Mouse (Mus musculus) embryonic facial prominence, embryonic 10.5 days (tissue): ENCODE measurements around the gene Ankrd11. TPM values are rescaled to one million over a fixed set of nuclear protein-coding genes. Genes with fewer than 3 reads are reported as not detected.

Source experiments
- DNase-seq: peaks from one replicate; pipeline ENCODE4 v3.0.0-alpha.2; 2017; ENCODE audit warnings: low spot score
- H3K27ac ChIP-seq: fragments of 300-500 bp; sonication (generic); replicated peaks from 2 replicates; pipeline ENCODE4 v1.5.1; 2016; ENCODE audit warnings: mild to moderate bottlenecking
- H3K27me3 ChIP-seq: fragments of 300-500 bp; sonication (generic); replicated peaks from 2 replicates; pipeline ENCODE4 v1.6.1; 2016; ENCODE audit warnings: low read depth, mild to moderate bottlenecking; ENCODE audit not compliant: poor library complexity, severe bottlenecking
- H3K36me3 ChIP-seq: fragments of 300-500 bp; sonication (generic); replicated peaks from 2 replicates; pipeline ENCODE4 v1.6.1; 2016; ENCODE audit warnings: mild to moderate bottlenecking, moderate library complexity
- H3K4me1 ChIP-seq: fragments of 300-500 bp; sonication (generic); 2 replicates; pipeline ENCODE4 v1.6.1; 2016
- H3K4me3 ChIP-seq: fragments of 300-500 bp; sonication (generic); 2 replicates; pipeline ENCODE4 v1.5.1; 2016; ENCODE audit warnings: mild to moderate bottlenecking, moderate library complexity
- H3K9me3 ChIP-seq: fragments of 300-500 bp; sonication (generic); 2 replicates; pipeline ENCODE4 v1.6.1; 2016; ENCODE audit warnings: mild to moderate bottlenecking
- WGBS: fragments of 180-500 bp; shearing (Covaris S2); methylation state at CpG from one replicate; pipeline ENCODE4 v1.1.7; 2016; 5-methylcytosine and 5-hydroxymethylcytosine counted together
- polyA plus RNA-seq: library from polyadenylated mRNA; unstranded; fragments of >200 nt; fragmentation: Nextera tagmentation; extraction: Ambion mirVana; gene quantifications from 2 replicates; pipeline ENCODE4 v1.2.1, GENCODE M21; 2016

Ankrd11 gene
- 41.2 and 49.2 TPM in 2 replicates for polyA plus RNA-seq

DNA sequence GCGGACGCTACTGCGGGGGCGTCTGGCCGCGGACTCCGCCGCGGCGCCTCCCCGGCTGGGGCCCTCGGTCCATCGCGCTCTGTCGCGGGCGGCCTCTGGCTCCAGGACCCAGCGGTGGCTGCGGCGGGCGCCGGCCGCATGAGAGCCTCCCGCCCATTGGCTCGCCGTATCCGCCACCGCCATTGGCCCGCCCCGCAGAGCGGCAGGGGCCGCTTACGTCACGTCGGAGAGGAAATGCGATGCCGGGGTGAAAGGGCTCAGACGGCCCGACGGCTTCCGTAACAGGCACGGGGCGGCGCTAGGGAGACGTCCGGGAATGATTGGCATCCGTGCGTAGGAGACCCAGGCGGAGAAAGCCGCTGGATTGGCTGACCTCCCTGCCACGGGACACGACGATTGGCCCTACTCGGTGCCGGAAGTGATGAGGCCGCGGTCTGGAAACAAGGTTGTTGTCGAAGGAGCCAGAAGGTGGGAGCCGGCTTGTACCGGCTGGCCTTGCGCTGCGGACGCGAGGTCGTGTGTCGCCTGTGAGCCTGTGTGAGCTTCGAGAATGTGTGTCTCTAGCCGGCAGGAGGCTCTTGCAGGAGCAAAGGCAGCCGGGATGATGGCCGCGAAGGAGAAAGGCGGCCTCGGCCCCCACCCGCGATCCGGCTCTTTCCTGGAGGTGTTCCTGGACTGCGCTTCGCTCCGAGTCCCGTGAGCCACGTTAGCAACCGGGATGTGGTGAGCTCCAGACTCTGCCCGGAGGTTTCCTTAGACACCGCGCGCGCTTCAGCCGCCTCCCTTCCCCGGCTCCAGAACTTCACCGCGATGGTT lies at the start of gene Ankrd11:
TSS of gene Ankrd11 (minus strand) at position 120 of the 816 bp plus-strand sequence.
- H3K27me3 ChIP-seq: no peaks in the 10 kb centered on the region

DNA sequence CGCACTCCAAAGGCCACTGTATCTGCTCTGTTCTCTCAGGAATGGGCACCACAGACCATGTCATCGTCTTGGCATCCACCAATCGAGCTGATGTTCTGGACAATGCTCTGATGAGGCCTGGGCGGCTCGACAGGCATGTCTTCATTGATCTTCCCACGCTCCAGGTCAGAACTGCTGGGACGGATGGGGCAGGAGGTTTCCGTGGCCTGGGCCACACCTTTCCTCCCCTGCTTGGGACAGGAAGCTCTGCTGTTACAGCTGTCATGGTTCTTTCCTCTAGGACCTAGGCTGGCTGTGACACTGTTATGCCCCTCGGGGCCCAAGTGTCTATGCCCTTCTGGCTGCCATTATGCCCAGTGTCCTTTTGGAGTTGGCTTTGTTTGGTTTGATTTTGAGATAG lies 45.2 kb upstream of the Ankrd11 start:
- no peak overlapping the region for H3K27ac ChIP-seq
- WGBS: 89% methylated on average over 9 of the region's 9 CpGs
- no peaks in the 10 kb centered on the region for H3K9me3 ChIP-seq
- H3K36me3 ChIP-seq: peaks cover 100% of the 10 kb centered on the region
- DNase-seq: no peak
- no peaks in the 10 kb centered on the region for H3K4me1 ChIP-seq
- no peaks in the 10 kb centered on the region for H3K27me3 ChIP-seq
- H3K4me3 ChIP-seq: no peak overlapping the region

More for the DNA sequence above, at the start of gene Ankrd11:
- Histone ChIP-seq H3K36me3 (peaks cover 10% of the 10 kb centered on the region), H3K4me1 (peaks cover 38% of the 10 kb centered on the region), H3K4me3 (peak within 1 kb of the TSS; percentile 86), H3K27ac (peak within 1 kb of the TSS; percentile 99), H3K9me3 (no peaks in the 10 kb centered on the region)
- WGBS: under 1% methylated on average over 91 of the region's 91 CpGs
- DNase-seq: peak; percentile 100

DNA sequence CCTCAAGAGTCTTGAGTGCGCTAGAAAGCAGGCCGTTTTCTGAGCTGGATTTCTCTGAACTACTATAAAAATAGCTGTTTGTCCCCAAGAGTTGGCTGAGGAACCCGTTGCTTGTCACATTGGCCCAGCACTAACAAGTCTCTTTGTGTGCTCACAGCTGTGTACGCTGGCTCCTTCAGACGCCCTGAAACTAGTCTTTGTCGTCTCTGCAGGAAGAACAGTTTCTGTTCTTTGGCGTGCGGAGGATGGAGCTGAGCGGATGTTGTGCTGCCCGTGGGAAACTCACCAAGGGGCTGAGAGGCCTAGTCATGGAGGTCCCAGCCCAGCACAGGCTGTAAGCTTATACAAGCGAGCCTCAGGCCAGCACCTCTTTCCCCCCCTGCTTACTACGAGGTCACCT lies 41.5 kb upstream of the Ankrd11 start:
- Histone ChIP-seq H3K4me3 (no peak overlapping the region), H3K4me1 (no peaks in the 10 kb centered on the region), H3K27me3 (no peaks in the 10 kb centered on the region), H3K27ac (no peak overlapping the region), H3K9me3 (no peaks in the 10 kb centered on the region), H3K36me3 (peaks cover 100% of the 10 kb centered on the region)
- 91% methylated on average over 12 of the region's 12 CpGs for WGBS
- DNase-seq: no peak

DNA sequence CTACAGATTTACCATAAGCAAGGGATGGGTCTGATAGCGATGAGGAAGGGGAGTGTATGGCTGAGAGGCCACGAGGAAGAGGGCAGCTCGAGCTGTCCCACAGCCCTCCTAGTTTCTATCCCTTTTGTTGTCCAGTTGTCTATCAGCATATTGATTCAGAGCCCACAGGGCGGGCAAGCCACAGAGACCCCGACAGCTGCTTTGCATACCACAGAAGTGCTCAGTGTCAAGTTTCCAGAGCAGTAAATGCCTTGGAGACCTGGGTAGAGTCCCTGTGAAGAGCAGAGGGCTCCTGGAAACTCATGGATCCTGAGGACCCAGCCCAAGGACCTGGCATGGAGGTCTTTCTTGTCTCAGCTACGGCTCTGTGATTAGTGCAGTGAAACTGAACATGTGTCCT lies 40.9 kb upstream of the Ankrd11 start:
- H3K27ac ChIP-seq: no peak overlapping the region
- no peak overlapping the region for H3K4me3 ChIP-seq
- H3K27me3 ChIP-seq: no peaks in the 10 kb centered on the region
- no peak for DNase-seq
- H3K4me1 ChIP-seq: no peaks in the 10 kb centered on the region
- H3K36me3 ChIP-seq: peaks cover 100% of the 10 kb centered on the region
- H3K9me3 ChIP-seq: no peaks in the 10 kb centered on the region
- WGBS: 82% methylated on average over 6 of the region's 6 CpGs

DNA sequence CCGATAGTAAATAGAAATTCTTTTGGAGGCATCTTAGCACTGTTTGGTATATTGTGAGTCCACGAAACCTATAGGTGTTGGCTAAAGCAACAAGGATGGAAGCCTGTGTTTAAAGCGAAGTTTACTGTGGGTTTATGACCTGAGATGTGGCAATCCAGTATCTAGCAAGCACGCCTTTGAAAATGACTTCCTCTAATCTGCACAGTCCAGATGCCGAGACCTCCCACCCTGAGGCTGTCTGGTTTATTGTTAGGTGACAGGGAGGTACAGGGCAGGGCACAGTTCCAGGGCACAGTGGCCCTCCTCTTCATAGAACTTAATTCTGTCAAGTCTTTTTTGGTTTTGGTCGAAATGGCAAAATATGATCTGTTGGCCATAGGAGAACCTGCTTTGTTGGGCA lies 35.1 kb upstream of the Ankrd11 start:
- H3K36me3 ChIP-seq: peaks cover 100% of the 10 kb centered on the region
- no peak overlapping the region for H3K4me3 ChIP-seq
- H3K27me3 ChIP-seq: no peaks in the 10 kb centered on the region
- H3K4me1 ChIP-seq: no peaks in the 10 kb centered on the region
- no peak overlapping the region for H3K27ac ChIP-seq
- 91% methylated on average over 6 of the region's 6 CpGs for WGBS
- DNase-seq: no peak
- H3K9me3 ChIP-seq: no peaks in the 10 kb centered on the region

DNA sequence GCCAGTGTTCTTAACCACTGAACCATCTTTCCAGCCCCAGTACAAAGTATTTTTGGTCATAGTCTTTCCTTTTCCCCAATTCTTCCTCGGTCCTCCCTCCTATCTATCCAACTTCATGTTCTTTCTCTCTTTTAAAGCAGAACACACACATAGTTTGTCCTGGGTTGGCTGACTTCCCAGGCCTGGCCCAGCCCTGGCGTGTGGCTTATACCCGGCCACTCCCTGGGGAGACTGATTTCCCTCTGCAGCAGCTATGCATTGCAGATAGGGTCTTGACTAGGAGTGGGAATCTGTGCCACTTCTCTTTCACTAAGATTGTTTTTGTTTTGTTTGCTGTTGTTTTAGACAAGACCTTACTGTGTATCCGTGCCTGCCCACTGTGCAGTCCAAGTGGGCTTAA lies 29.1 kb upstream of the Ankrd11 start:
- 92% methylated on average over 4 of the region's 4 CpGs for WGBS
- Histone ChIP-seq H3K4me3 (no peak overlapping the region), H3K36me3 (peaks cover 87% of the 10 kb centered on the region), H3K27me3 (no peaks in the 10 kb centered on the region), H3K27ac (no peak overlapping the region), H3K9me3 (no peaks in the 10 kb centered on the region), H3K4me1 (peaks cover 13% of the 10 kb centered on the region)
- no peak for DNase-seq

DNA sequence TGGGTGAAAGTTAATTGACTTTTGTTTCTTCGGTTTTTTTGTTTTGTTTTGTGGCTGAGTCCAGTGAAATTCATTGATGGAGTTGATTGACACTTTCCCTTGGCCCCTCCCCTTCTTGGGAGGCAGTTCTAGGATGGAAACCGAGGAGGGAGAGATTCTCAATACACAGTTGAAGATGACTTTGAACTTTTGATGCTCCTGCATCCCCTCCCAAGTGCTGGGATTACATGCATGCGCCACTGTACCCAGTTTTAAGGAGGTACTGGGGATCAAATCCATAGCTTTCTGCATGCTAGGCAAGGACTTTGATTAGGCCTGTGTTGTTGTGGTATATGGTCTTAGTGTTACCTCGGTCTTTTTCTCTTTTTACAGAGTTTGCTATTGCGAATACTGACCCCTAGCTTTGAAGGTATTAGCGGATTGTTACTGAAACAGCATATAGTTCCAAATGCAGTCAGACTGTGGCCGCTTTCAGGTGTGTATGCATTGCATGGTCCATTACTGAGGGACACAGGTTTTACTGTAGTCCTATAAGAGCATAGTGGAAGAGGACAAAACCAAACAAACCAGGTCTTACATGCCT lies 24.1 kb upstream of the Ankrd11 start:
- Histone ChIP-seq H3K36me3 (peaks cover 37% of the 10 kb centered on the region), H3K27ac (peak overlapping the region; percentile 98), H3K4me3 (peak overlapping the region; percentile 87), H3K4me1 (peaks cover 24% of the 10 kb centered on the region), H3K27me3 (no peaks in the 10 kb centered on the region), H3K9me3 (no peaks in the 10 kb centered on the region)
- no peak for DNase-seq
- 41% methylated on average over 7 of the region's 7 CpGs for WGBS

DNA sequence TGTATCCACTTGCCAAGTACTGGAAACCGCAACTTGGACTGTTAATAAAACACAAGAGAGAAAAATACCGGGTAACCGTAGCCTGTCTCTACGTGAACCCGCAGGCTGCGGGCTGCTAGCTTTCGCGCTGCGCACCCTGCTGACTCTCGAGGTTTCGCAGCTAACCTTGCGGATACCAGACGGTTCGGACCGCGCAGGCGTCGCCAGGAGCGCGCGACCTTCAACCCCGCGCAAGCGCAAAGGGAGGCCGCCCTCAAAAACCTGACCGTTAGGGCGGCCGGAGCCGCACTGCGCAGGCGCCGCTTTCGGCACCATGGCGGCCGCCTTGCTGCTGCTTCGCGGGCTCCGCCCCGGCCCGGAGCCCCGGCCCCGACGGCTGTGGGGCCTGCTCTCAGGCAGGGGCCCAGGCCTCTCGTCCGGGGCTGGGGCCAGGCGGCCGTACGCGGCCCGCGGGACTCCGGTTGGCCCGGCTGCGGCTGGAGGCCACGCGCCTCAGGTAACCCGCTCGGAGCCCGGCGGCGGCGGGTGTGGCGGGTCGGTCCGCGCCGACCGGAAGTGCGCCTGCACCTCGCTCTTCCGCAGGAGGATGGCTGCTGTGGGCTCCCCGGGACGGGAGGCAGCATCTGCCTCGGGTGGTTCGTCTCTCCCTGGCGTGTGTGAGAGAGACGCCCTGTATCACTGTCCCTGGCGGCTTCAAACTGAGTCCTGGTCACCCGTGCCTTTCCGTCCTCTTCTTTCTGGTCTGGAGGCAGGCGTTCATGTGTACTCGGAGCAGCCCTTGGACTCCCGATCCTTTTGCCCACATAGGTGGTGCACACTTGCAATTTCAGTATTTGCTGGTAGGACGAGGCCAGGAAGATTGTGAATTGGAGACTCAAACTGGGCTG lies 23.4 kb upstream of the Ankrd11 start:
- Histone ChIP-seq H3K27me3 (no peaks in the 10 kb centered on the region), H3K9me3 (no peaks in the 10 kb centered on the region), H3K27ac (peak overlapping the region; percentile 98), H3K4me1 (peaks cover 24% of the 10 kb centered on the region), H3K4me3 (peak overlapping the region; percentile 87), H3K36me3 (peaks cover 32% of the 10 kb centered on the region)
- peak; percentile 97 for DNase-seq
- under 1% methylated on average over 84 of the region's 84 CpGs for WGBS

DNA sequence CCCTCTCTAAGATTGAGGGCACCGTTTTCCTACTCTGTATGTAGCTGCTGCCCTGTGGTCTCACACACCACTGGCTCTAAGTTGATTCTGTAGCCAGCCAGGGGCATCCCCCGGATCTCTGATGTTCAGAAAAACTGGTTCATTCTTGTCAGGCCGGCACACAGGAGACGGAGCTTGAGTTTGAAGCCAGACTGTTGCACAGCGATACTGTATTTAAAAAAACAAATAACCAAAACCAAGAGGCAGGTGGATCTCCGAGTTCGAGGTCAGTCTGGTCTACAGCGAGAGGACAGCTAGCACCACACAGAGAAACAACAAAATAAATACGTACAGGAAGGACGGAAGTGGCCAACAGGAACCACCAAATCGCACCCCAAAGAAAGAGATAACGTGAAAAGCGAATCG lies 22.7 kb upstream of the Ankrd11 start:
- Histone ChIP-seq H3K27ac (peak overlapping the region; percentile 98), H3K4me3 (peak overlapping the region; percentile 87), H3K4me1 (peaks cover 24% of the 10 kb centered on the region), H3K9me3 (no peaks in the 10 kb centered on the region), H3K36me3 (peaks cover 26% of the 10 kb centered on the region), H3K27me3 (no peaks in the 10 kb centered on the region)
- DNase-seq: peak; percentile 50
- WGBS: 4% methylated on average over 14 of the region's 14 CpGs

DNA sequence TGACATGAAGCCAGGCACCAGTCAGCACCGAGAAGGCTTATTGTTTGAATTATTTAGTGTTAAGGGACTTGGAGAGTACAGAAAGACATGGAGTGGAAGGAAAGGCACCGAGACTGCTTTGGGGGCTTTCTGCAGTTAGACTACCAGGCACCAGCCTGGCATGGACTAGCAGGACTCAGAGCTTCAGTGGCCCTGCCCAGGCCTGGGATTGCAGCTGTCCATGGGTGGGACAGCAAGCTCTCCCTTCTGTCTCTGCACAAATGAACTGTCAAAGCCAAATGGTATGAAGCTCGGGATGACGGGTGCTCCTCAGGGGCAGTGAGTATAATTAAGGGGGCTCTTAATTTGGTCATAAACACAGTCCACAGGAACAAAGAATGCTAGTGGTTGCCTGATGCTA lies 22.0 kb upstream of the Ankrd11 start:
- Histone ChIP-seq H3K27me3 (no peaks in the 10 kb centered on the region), H3K4me3 (peak overlapping the region; percentile 87), H3K9me3 (no peaks in the 10 kb centered on the region), H3K27ac (peak overlapping the region; percentile 98; the same call in 1 of the 2 replicates), H3K4me1 (peaks cover 24% of the 10 kb centered on the region), H3K36me3 (peaks cover 22% of the 10 kb centered on the region)
- no peak for DNase-seq
- WGBS: 87% methylated on average over 4 of the region's 4 CpGs

DNA sequence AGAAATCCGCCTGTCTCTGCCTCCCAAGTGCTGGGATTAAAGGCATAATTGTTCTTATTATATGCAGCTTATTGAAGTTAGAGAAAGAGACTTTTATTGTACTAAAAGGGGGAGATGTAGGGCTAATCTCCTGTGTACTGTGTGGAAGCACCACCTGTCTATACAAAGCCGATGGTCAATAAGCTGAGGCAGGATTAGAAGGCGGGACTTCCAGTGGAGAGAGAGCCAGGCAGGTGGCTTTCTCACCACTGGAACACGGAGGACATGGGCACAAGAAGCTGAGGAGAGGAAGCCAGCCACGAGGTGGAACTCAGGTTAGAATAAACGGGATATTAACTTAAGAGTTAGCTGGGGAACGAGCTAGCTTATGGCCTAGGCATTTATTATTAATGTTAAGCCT lies 20.6 kb upstream of the Ankrd11 start, which contains the start of gene Spg7:
TSS of gene Spg7 (plus strand) at position 222 of the 400 bp plus-strand sequence.
- Histone ChIP-seq H3K4me1 (peaks cover 24% of the 10 kb centered on the region), H3K27ac (no peak within 1 kb of the TSS), H3K4me3 (no peak within 1 kb of the TSS), H3K9me3 (no peaks in the 10 kb centered on the region), H3K36me3 (peaks cover 13% of the 10 kb centered on the region), H3K27me3 (no peaks in the 10 kb centered on the region)
- WGBS: 75% methylated on average over 7 of the region's 7 CpGs
- DNase-seq: no peak

DNA sequence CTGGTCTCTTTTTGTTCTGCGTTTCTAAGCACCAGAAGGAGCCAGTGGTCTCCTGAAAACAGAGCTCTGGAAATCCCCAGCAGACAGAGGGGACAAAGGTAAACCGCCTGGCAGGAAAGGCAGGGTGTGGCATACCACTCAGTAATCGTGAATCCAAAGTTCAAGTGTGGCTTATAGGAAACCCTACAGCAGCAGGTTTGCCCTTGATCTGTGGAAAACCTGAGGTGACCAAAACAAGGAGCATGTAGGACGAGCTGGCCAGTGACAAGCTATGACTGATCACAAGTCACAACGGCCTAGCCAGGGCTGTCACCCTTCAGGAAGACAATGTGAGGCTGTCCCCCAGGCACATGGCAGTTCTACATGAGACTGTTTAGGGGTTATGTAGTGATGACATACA lies 9.4 kb upstream of the Ankrd11 start:
- Histone ChIP-seq H3K27me3 (no peaks in the 10 kb centered on the region), H3K36me3 (no peaks in the 10 kb centered on the region), H3K4me1 (no peaks in the 10 kb centered on the region), H3K4me3 (no peak overlapping the region), H3K9me3 (no peaks in the 10 kb centered on the region), H3K27ac (no peak overlapping the region)
- DNase-seq: no peak
- 75% methylated on average over 5 of the region's 5 CpGs for WGBS
